Mouse (Mus musculus) spleen, adult 18-20 months (tissue): ENCODE data around the gene Pidd1.

Experiments
- DNase-seq, 2 experiments: peaks; one replicate each; pipeline ENCODE4 v3.0.0; 2022; ENCODE audit warnings: mixed read lengths in 2 of 2

The Pidd1 gene

GRCm38 (mm10) chr7:141472226-141472625 is 28.4 kb upstream of the Pidd1 start:
- no peak for DNase-seq

GRCm38 (mm10) chr7:141471236-141471635 is 27.4 kb upstream of the Pidd1 start:
- no peak for DNase-seq

- DNase-seq: no peak
Observed at GRCm38 (mm10) chr7:141470637-141470944, 26.8 kb upstream of the Pidd1 start.

GRCm38 (mm10) chr7:141469901-141470636 is 26.2 kb upstream of the Pidd1 start:
- no peak for DNase-seq

GRCm38 (mm10) chr7:141469352-141469751 is 25.5 kb upstream of the Pidd1 start:
- no peak for DNase-seq

GRCm38 (mm10) chr7:141468522-141469211 is 24.8 kb upstream of the Pidd1 start:
- DNase-seq: peak; percentile 45 to 49

- no peak for DNase-seq
Observed at GRCm38 (mm10) chr7:141468164-141468521, 24.3 kb upstream of the Pidd1 start.

- peak; percentile 76 to 89 for DNase-seq
Observed at GRCm38 (mm10) chr7:141467230-141468030, 23.6 kb upstream of the Pidd1 start, which contains the start of gene Cd151. TSS of gene Cd151 (plus strand) at chr7:141467392.

- no peak for DNase-seq
Observed at GRCm38 (mm10) chr7:141466607-141467148, 22.9 kb upstream of the Pidd1 start.

- DNase-seq: no peak
Observed at GRCm38 (mm10) chr7:141466045-141466394, 22.2 kb upstream of the Pidd1 start.

GRCm38 (mm10) chr7:141465388-141466044 is 21.7 kb upstream of the Pidd1 start:
- DNase-seq: no peak

- DNase-seq: peak; percentile 32 to 43
Observed at GRCm38 (mm10) chr7:141464603-141465201, 20.9 kb upstream of the Pidd1 start.

- DNase-seq: no peak
Observed at GRCm38 (mm10) chr7:141463824-141464602, 20.2 kb upstream of the Pidd1 start.

- DNase-seq: no peak
Observed at GRCm38 (mm10) chr7:141462333-141462821, 18.6 kb upstream of the Pidd1 start.

GRCm38 (mm10) chr7:141461521-141462332 is 17.9 kb upstream of the Pidd1 start:
- no peak for DNase-seq

- no peak for DNase-seq
Observed at GRCm38 (mm10) chr7:141460391-141461113, 16.7 kb upstream of the Pidd1 start, which contains the start of gene Cracr2b. TSS of gene Cracr2b (plus strand) at chr7:141461094.

- no peak for DNase-seq
Observed at GRCm38 (mm10) chr7:141460001-141460390, 16.2 kb upstream of the Pidd1 start.

- DNase-seq: peak in 1 of 2 experiments; percentile 8
Observed at GRCm38 (mm10) chr7:141459301-141459711, 15.5 kb upstream of the Pidd1 start.

- DNase-seq: no peak
Observed at GRCm38 (mm10) chr7:141458661-141459060, 14.8 kb upstream of the Pidd1 start.
